Mouse (Mus musculus) lung, embryonic 16.5 days (tissue): ENCODE measurements around the gene Taf8. TPM values are rescaled to one million over a fixed set of nuclear protein-coding genes. Genes with fewer than 3 reads are reported as not detected.

Experiments used
- ATAC-seq: fragments of 200-750 bp; cut with Nextera tagmentation; 2 replicates; pipeline ENCODE4 v1.8.0; 2017; ENCODE audit warnings: low read depth, mild to moderate bottlenecking, moderate library complexity
- H3K27ac ChIP-seq: fragments of 300-500 bp; sonication (generic); 2 replicates; pipeline ENCODE4 v1.5.1; 2014; ENCODE audit warnings: mild to moderate bottlenecking, control low read depth, low read length
- H3K27me3 ChIP-seq: fragments of 300-500 bp; sonication (generic); 2 replicates; pipeline ENCODE4 v1.6.1; 2014; ENCODE audit warnings: low read depth, low read length, mixed read lengths; ENCODE audit not compliant: control insufficient read depth, insufficient read depth
- H3K36me3 ChIP-seq: fragments of 300-500 bp; sonication (generic); 2 replicates; pipeline ENCODE4 v1.6.1; 2014; ENCODE audit warnings: low read length; ENCODE audit not compliant: control insufficient read depth, insufficient read depth
- H3K4me1 ChIP-seq: fragments of 300-500 bp; sonication (generic); replicated peaks from 2 replicates; pipeline ENCODE4 v1.6.1; 2014; ENCODE audit warnings: low read length, mixed read lengths; ENCODE audit not compliant: control insufficient read depth, insufficient read depth
- H3K4me2 ChIP-seq: fragments of 300-500 bp; sonication (generic); 2 replicates; pipeline ENCODE4 v1.6.1; 2014; ENCODE audit warnings: low read depth, low read length, control low read depth
- H3K4me3 ChIP-seq: fragments of 300-500 bp; sonication (generic); 2 replicates; pipeline ENCODE4 v1.5.1; 2014; ENCODE audit warnings: mild to moderate bottlenecking, low read length, control low read depth
- H3K9ac ChIP-seq: fragments of 300-500 bp; sonication (generic); 2 replicates; pipeline ENCODE4 v1.6.1; 2014; ENCODE audit warnings: low read length, control low read depth
- H3K9me3 ChIP-seq: fragments of 300-500 bp; sonication (generic); 2 replicates; pipeline ENCODE4 v1.6.1; 2016; ENCODE audit warnings: low read length; ENCODE audit not compliant: control insufficient read depth
- WGBS: fragments of 180-500 bp; shearing (Covaris S2); extraction: QIAGEN DNeasy Blood & Tissue Kit; methylation state at CpG from one replicate; pipeline ENCODE4 v1.1.7; 2014; 5-methylcytosine and 5-hydroxymethylcytosine counted together
- polyA plus RNA-seq: library from polyadenylated mRNA; unstranded; fragments of >200 nt; fragmentation: Nextera tagmentation; extraction: Ambion mirVana; gene quantifications from 2 replicates; pipeline ENCODE4 v1.2.1, GENCODE M21; 2015

Gene Taf8
- polyA plus RNA-seq = 30.5 and 30.9 TPM in 2 replicates

GRCm38 (mm10) chr17:47501946-47502706 is at the start of gene Taf8:
TSS of gene Taf8 (minus strand) at chr17:47502292.
- ATAC-seq = peak; percentile 93
- H3K4me1 ChIP-seq = peaks cover 27% of the 10 kb centered on the region
- 1% methylated on average over 40 of the region's 40 CpGs for WGBS

GRCm38 (mm10) chr17:47551049-47551448 is 49.0 kb upstream of the Taf8 start:
- Histone ChIP-seq H3K4me1 (no peaks in the 10 kb centered on the region), H3K27ac (no peak overlapping the region), H3K27me3 (no peaks in the 10 kb centered on the region), H3K4me2 (no peak overlapping the region), H3K4me3 (no peak overlapping the region), H3K9me3 (no peaks in the 10 kb centered on the region), H3K9ac (no peak overlapping the region), H3K36me3 (no peaks in the 10 kb centered on the region)
- 66% methylated on average over 7 of the region's 7 CpGs for WGBS
- ATAC-seq = no peak

More at GRCm38 (mm10) chr17:47501946-47502706, at the start of gene Taf8:
- no peaks in the 10 kb centered on the region for H3K9me3 ChIP-seq
- H3K4me2 ChIP-seq = peak within 1 kb of the TSS; percentile 84
- peaks cover 17% of the 10 kb centered on the region for H3K36me3 ChIP-seq
- H3K27me3 ChIP-seq = no peaks in the 10 kb centered on the region
- H3K27ac ChIP-seq = peak within 1 kb of the TSS; percentile 79
- H3K4me3 ChIP-seq = peak within 1 kb of the TSS; percentile 75
- H3K9ac ChIP-seq = peak within 1 kb of the TSS; percentile 83

GRCm38 (mm10) chr17:47545861-47546331 is 43.8 kb upstream of the Taf8 start:
- WGBS = 64% methylated on average over 17 of the region's 17 CpGs
- no peaks in the 10 kb centered on the region for H3K36me3 ChIP-seq
- H3K4me2 ChIP-seq = peak overlapping the region; percentile 41
- no peak overlapping the region for H3K27ac ChIP-seq
- peak overlapping the region; percentile 40; the same call in 1 of the 2 replicates for H3K9ac ChIP-seq
- H3K9me3 ChIP-seq = no peaks in the 10 kb centered on the region
- ATAC-seq = peak; percentile 23; the same call in 1 of the 2 replicates
- no peak overlapping the region; the same call in 1 of the 2 replicates for H3K4me3 ChIP-seq
- peaks cover 6% of the 10 kb centered on the region; the same call in 1 of the 2 replicates for H3K4me1 ChIP-seq
- H3K27me3 ChIP-seq = no peaks in the 10 kb centered on the region

GRCm38 (mm10) chr17:47545154-47545553 is 43.1 kb upstream of the Taf8 start:
- Histone ChIP-seq H3K27ac (no peak overlapping the region), H3K36me3 (no peaks in the 10 kb centered on the region), H3K9ac (no peak overlapping the region), H3K4me2 (no peak overlapping the region), H3K4me1 (peaks cover 6% of the 10 kb centered on the region; the same call in 1 of the 2 replicates), H3K4me3 (no peak overlapping the region), H3K9me3 (no peaks in the 10 kb centered on the region), H3K27me3 (no peaks in the 10 kb centered on the region)
- ATAC-seq = no peak
- 87% methylated on average over 12 of the region's 12 CpGs for WGBS

GRCm38 (mm10) chr17:47543051-47543650 is 41.1 kb upstream of the Taf8 start:
- no peak overlapping the region for H3K4me3 ChIP-seq
- no peaks in the 10 kb centered on the region for H3K27me3 ChIP-seq
- peak overlapping the region; percentile 17; the same call in 1 of the 2 replicates for H3K27ac ChIP-seq
- no peaks in the 10 kb centered on the region for H3K36me3 ChIP-seq
- 51% methylated on average over 7 of the region's 7 CpGs for WGBS
- H3K4me1 ChIP-seq = peaks cover 6% of the 10 kb centered on the region; the same call in 1 of the 2 replicates
- ATAC-seq = peak; percentile 39; the same call in 1 of the 2 replicates
- 0 out of 2 replicates have a peak overlapping the region, but pooled peaks have one; percentile 35 for H3K9ac ChIP-seq
- no peak overlapping the region for H3K4me2 ChIP-seq
- no peaks in the 10 kb centered on the region for H3K9me3 ChIP-seq

- no peak overlapping the region for H3K9ac ChIP-seq
- WGBS = 60% methylated on average over 3 of the region's 5 CpGs
- H3K4me1 ChIP-seq = peaks cover 6% of the 10 kb centered on the region; the same call in 1 of the 2 replicates
- H3K27me3 ChIP-seq = no peaks in the 10 kb centered on the region
- no peaks in the 10 kb centered on the region for H3K36me3 ChIP-seq
- no peak overlapping the region for H3K4me3 ChIP-seq
- no peak overlapping the region for H3K27ac ChIP-seq
- ATAC-seq = no peak
- H3K4me2 ChIP-seq = no peak overlapping the region
- H3K9me3 ChIP-seq = no peaks in the 10 kb centered on the region
Observed at GRCm38 (mm10) chr17:47542061-47542460, 40.0 kb upstream of the Taf8 start.

GRCm38 (mm10) chr17:47539128-47539527 is 37.0 kb upstream of the Taf8 start:
- H3K9me3 ChIP-seq = no peaks in the 10 kb centered on the region
- no peaks in the 10 kb centered on the region for H3K36me3 ChIP-seq
- no peaks in the 10 kb centered on the region for H3K27me3 ChIP-seq
- no peak overlapping the region for H3K4me3 ChIP-seq
- H3K4me2 ChIP-seq = no peak overlapping the region
- no peak for ATAC-seq
- H3K4me1 ChIP-seq = peaks cover 6% of the 10 kb centered on the region; the same call in 1 of the 2 replicates
- H3K9ac ChIP-seq = no peak overlapping the region
- WGBS = 83% methylated on average over 4 of the region's 4 CpGs
- no peak overlapping the region for H3K27ac ChIP-seq

GRCm38 (mm10) chr17:47538049-47538448 is 36.0 kb upstream of the Taf8 start:
- Histone ChIP-seq H3K4me1 (no peaks in the 10 kb centered on the region; the same call in 1 of the 2 replicates), H3K4me3 (no peak overlapping the region), H3K36me3 (no peaks in the 10 kb centered on the region), H3K27ac (no peak overlapping the region), H3K9me3 (no peaks in the 10 kb centered on the region), H3K9ac (no peak overlapping the region), H3K4me2 (no peak overlapping the region), H3K27me3 (no peaks in the 10 kb centered on the region)
- WGBS = 73% methylated on average over 3 of the region's 3 CpGs
- ATAC-seq = no peak

- H3K9ac ChIP-seq = no peak overlapping the region
- H3K4me1 ChIP-seq = no peaks in the 10 kb centered on the region
- H3K27me3 ChIP-seq = no peaks in the 10 kb centered on the region
- ATAC-seq = no peak
- H3K27ac ChIP-seq = no peak overlapping the region
- no peak overlapping the region for H3K4me2 ChIP-seq
- no peaks in the 10 kb centered on the region for H3K36me3 ChIP-seq
- no peaks in the 10 kb centered on the region for H3K9me3 ChIP-seq
- 51% methylated on average over 9 of the region's 9 CpGs for WGBS
- no peak overlapping the region for H3K4me3 ChIP-seq
Observed at GRCm38 (mm10) chr17:47535812-47536236, 33.7 kb upstream of the Taf8 start.
